Mouse (Mus musculus): ENCODE measurements around the gene Slc25a10. TPM values are rescaled to one million over a fixed set of nuclear protein-coding genes. Genes with fewer than 3 reads are reported as not detected.
A peak's percentile ranks its signal among the peaks of the same experiment; 100 is the strongest.

Slc25a10 gene
- total RNA-seq, 2 experiments from 2014 or later, result 17.6 to 40.1 TPM

DNA sequence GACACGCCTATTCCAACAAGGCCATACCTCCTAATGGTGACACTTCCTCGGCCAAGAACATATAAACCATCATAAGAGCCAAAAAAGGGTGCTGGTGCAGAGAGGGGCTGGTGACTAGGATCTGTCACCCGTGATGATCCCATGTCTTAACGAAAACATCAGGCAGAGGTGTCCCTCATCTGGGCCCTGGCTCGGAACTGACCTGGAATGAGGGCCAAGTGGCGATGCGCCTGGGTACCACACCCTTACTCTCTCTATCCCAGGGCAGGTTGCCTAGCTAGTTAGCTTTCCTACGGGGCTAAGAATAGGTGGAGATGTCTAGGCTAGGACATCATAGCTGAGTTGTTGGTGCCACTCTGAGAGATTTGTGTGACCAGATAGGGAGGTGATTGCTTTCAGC, 42.5 kb downstream of the Slc25a10 start:
- ATAC-seq (replicated peaks; ENCODE audit: low FRiP score, poor library complexity, severe bottlenecking), result no peak

DNA sequence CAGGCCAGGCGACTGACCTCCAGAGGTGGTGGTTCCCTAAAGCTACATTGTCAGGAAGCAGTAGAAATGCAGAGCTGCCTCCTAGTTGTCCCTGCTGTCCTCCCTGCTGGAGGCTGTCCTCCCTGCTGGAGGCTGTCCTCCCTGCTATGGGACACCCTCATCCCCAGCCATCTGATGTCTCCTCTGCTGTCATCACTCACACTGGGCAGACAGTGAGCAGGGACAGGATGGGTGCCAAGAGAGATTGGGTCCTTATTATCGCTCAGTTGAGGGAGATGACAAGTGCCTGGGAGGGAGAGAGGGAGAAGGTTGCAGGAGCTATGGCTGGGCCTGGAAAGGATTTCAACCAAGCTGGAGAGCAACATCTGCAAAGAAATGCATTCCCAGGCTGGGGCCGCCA, 43.5 kb downstream of the Slc25a10 start:
- no peak for ATAC-seq (replicated peaks; ENCODE audit: low FRiP score, poor library complexity, severe bottlenecking)

DNA sequence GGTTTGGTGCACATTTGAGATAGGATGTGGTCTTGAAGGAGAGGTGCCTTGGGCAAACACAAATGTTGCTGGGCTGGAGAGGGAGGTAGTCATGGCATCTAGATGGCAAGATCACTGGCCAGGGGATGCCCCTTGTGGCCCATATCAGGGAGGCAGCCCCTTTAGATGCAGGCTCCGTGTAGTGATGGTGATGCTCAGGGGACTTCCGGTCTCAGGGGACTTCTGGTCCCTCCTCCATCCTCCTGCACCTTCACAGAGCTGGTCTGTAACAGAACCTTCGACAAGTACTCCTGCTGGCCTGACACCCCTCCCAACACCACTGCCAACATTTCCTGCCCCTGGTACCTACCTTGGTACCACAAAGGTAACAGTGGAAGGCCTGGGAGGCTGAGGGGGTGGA, 44.2 kb downstream of the Slc25a10 start:
- no peak for ATAC-seq (replicated peaks; ENCODE audit: low FRiP score, poor library complexity, severe bottlenecking)

DNA sequence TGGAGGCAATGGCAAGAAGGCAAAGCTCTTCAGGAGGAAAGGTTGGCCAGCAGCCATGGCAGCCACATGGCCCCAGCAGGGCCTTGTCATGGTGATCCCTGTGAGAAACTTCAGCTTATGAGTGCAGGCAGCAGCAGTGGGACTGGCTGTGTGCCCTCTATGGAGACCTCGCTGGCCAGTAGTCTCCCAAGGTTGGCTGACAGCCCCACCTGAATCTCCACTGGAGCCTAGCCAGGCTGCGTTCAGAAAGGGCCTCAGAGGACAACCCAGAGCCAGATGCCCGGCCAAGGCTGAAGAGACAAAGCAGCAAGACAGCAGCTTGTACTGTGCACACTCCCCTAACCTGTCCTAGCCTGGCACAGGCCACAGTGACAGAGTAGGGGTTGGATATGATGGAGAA, 46.8 kb downstream of the Slc25a10 start:
- ATAC-seq (replicated peaks; ENCODE audit: low FRiP score, poor library complexity, severe bottlenecking), result no peak

DNA sequence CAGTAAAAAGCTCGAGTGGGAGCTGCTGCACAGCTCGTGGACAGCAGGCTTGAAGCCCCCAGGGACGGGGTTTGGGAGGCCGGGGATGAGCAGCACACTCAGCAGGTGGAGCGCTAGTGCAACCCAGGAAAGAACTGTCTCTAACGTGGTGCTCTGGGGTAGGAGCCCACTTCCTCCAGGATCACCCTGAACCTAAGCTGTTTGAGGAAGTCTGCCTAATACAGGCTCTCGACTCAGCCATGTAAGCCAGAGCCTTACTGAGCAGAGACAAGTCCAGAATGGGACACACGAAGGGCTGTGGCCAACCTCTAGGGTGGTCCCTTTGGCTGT, 47.3 kb downstream of the Slc25a10 start:
- ATAC-seq (replicated peaks; ENCODE audit: low FRiP score, poor library complexity, severe bottlenecking), result no peak

DNA sequence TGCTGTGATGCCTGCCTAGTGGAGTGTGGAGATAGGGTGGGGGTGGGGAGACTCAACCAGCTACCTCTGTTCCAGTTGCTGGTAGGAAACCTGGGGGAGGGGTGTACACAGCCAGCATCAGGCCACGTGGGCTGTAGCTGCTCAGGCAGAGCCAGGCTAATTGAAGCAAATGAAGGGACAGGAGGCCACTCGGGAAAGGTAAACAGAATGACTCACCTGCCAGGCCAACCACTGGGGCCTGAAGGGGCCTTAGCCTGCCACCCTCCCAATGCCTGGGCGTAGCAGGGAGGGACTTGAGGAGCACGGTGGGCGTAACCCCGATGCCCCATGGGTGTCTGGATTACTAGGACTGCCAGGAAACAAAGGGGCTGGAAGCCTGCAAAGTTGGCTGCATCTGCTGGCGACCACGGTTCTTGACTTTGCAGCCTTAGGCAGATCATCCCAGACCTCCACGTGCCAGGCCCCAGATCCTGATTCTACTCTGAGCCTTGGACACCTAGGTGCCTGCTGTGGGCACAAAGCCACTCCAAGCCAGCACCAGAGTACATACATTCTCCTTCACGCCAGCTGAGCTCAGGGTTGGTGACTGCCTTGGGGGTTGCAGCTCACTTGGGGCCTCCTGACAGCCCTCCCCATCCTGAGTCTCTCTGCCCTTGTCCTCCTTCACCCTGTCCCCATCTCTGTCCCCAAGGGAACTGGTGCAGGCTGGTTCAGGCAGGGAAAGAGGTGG, 47.8 kb downstream of the Slc25a10 start:
- no peak for ATAC-seq (replicated peaks; ENCODE audit: low FRiP score, poor library complexity, severe bottlenecking)

DNA sequence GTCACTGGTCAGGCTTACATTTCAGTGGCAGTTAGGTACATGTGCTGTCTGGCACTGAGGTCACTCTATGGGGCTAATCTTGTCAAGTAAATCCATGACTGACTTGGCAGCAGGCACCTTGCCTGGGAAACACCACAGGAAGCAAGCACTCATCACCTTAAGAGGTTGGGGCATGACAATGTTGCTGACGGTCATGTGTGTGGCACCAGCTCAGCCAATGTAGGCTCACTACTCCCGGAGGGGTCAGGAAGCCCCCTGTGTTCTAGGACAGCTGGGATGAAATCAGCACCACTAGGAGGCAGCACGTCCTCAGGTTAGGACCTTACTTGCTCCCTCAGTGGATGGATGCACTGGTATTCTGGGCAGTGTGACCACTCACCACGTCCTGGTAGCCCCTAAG, 50.3 kb downstream of the Slc25a10 start:
- no peak for ATAC-seq (replicated peaks; ENCODE audit: low FRiP score, poor library complexity, severe bottlenecking)

DNA sequence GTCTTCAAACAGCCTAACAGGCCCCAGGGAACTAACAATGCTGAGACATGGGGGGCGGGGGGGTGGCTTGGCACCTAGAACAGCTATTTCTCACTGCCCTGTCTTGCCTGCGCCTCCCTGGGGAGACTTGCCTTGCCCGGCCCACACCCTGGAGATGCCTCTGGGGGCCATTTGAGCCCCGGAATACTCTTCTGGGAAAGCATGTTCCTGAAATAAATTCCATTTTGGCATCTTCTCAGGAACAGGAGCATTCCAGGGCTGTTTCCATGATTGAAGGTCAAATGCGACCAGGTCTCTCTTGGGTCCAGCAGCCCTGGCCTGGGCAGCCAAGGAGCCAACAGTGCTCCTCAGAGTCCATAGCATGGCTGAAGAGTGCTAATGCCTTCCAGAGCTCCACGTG, 50.7 kb downstream of the Slc25a10 start:
- ATAC-seq (replicated peaks; ENCODE audit: low FRiP score, poor library complexity, severe bottlenecking), result no peak

DNA sequence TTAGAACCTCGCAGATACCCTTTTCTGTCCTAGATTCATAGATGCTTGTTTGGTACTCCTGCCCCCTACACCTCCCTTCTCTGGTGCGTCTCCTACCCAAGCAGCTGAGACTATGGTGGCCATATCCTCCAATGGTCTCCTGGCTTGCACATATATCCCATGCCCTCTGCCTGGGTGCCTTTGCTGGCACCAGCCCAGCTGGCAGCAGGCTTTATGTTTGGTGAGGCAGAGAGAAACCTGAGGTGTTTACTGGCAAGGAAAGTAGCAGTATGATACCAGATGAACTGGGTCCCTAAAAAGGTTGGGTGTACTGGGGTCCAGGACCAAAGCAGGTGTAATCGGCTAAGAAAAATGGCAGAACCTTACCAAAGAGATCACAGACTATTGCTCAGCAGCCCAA, 54.3 kb downstream of the Slc25a10 start:
- ATAC-seq (replicated peaks; ENCODE audit: low FRiP score, poor library complexity, severe bottlenecking), result no peak

DNA sequence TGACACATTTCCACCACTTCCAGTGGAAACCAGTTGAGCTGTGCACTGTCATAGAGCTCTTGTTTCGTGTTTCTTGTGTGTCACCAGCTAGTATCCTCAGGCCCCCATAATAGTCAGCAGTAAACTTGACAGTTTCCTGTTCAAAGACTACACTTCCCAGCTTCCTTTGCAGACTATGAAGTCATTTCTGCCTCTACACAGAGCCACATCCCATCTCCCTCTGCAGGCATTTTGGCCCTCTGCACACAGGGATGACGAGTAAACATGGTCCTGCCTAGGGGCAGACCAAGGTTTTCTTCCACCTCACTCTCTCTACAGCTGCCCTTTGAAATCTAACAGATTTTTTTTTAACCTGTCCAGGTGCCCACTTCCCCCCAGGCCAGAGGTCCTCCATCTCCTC, 55.8 kb downstream of the Slc25a10 start:
- ATAC-seq (replicated peaks; ENCODE audit: low FRiP score, poor library complexity, severe bottlenecking), result no peak

DNA sequence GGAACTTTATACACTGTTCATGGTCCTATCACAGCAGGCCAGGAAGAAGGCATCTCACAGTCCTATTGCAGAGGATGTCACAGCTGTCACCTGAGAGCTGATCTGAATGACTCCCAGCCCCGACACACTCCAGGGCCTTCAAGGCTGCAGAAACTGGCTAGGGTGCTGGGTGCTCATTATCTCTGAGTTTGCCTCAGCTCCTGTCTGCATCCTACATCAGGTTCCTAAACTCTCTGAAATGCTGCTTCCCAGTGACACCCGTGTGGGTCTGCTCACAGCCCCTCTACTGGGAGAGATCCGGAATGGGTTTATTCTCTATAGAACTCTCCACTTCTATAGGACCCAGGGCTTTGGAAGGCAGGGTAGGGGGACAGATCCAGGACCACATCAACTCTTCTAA, 56.6 kb downstream of the Slc25a10 start:
- ATAC-seq (replicated peaks; ENCODE audit: low FRiP score, poor library complexity, severe bottlenecking), result no peak

DNA sequence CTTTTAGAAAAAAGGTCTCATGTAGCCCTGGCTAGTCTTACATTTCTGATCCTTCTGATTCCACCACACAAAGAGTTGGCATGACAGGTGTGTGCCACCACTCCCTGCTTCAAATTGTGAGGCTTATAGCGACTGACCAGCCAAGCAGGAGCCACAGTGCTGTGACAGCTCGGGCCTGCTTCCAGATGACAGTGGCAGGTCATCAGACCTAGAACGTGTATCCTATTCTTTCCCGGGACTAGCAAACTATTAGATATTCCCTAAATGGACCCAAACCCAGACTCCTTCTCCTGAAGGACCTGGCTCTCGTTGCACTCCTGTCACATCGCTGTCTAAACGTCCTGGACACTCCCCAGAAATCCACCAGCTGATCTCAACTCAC, 57.1 kb downstream of the Slc25a10 start:
- peak; percentile 17; the same call in 1 of the 2 replicates for ATAC-seq (replicated peaks; ENCODE audit: low FRiP score, poor library complexity, severe bottlenecking)

Other genes starting within 250 kb of the Slc25a10 start
- 531 and 597 TPM in 2 replicates for gene Actg1, start 143.3 kb upstream of the Slc25a10 start, total RNA-seq (2015; ENCODE audit: low replicate concordance)
- 282 and 330 TPM in 2 replicates for gene Actg1, start 143.3 kb upstream of the Slc25a10 start, total RNA-seq (2017; ENCODE audit: low replicate concordance)
- not detected in 2 replicates for gene Fscn2, start 130.3 kb upstream of the Slc25a10 start, total RNA-seq (2015; ENCODE audit: low replicate concordance)
- gene Fscn2, start 130.3 kb upstream of the Slc25a10 start, total RNA-seq (2017; ENCODE audit: low replicate concordance), result not detected in 2 replicates
- gene Faap100, start 113.1 kb upstream of the Slc25a10 start, total RNA-seq (2015; ENCODE audit: low replicate concordance), result 6.1 and 8.0 TPM in 2 replicates
- gene Faap100, start 113.1 kb upstream of the Slc25a10 start, total RNA-seq (2017; ENCODE audit: low replicate concordance), result 2.0 and 9.4 TPM in 2 replicates
- gene Nploc4, start 54.1 kb upstream of the Slc25a10 start, total RNA-seq (2015; ENCODE audit: low replicate concordance), result 35.2 and 47.6 TPM in 2 replicates
- 63.8 and 65.8 TPM in 2 replicates for gene Nploc4, start 54.1 kb upstream of the Slc25a10 start, total RNA-seq (2017; ENCODE audit: low replicate concordance)
- gene Tspan10, start 49.2 kb upstream of the Slc25a10 start, total RNA-seq (2015; ENCODE audit: low replicate concordance), result not detected in 2 replicates
- gene Tspan10, start 49.2 kb upstream of the Slc25a10 start, total RNA-seq (2017; ENCODE audit: low replicate concordance), result 0.13 and 1.8 TPM in 2 replicates
- not detected in 2 replicates for gene Pde6g, start 38.3 kb upstream of the Slc25a10 start, total RNA-seq (2015; ENCODE audit: low replicate concordance)
- gene Pde6g, start 38.3 kb upstream of the Slc25a10 start, total RNA-seq (2017; ENCODE audit: low replicate concordance), result not detected in 2 replicates
- gene Oxld1, start 33.8 kb upstream of the Slc25a10 start, total RNA-seq (2015; ENCODE audit: low replicate concordance), result 4.3 TPM in 1 of 2 replicates, not detected in the other
- gene Oxld1, start 33.8 kb upstream of the Slc25a10 start, total RNA-seq (2017; ENCODE audit: low replicate concordance), result 1.4 and 5.0 TPM in 2 replicates
- 5.8 and 26.8 TPM in 2 replicates for gene Ccdc137, start 33.7 kb upstream of the Slc25a10 start, total RNA-seq (2015; ENCODE audit: low replicate concordance)
- 21.2 and 24.0 TPM in 2 replicates for gene Ccdc137, start 33.7 kb upstream of the Slc25a10 start, total RNA-seq (2017; ENCODE audit: low replicate concordance)
- 13.8 and 22.0 TPM in 2 replicates for gene Arl16, start 24.2 kb upstream of the Slc25a10 start, total RNA-seq (2015; ENCODE audit: low replicate concordance)
- gene Arl16, start 24.2 kb upstream of the Slc25a10 start, total RNA-seq (2017; ENCODE audit: low replicate concordance), result 3.8 and 16.7 TPM in 2 replicates
- gene Mrpl12, start 7.2 kb upstream of the Slc25a10 start, total RNA-seq (2015; ENCODE audit: low replicate concordance), result 10.8 and 17.6 TPM in 2 replicates
- gene Mrpl12, start 7.2 kb upstream of the Slc25a10 start, total RNA-seq (2017; ENCODE audit: low replicate concordance), result 11.6 and 13.7 TPM in 2 replicates
- not detected in 2 replicates for gene Gcgr, start 38.9 kb downstream of the Slc25a10 start, total RNA-seq (2015; ENCODE audit: low replicate concordance)
- gene Gcgr, start 38.9 kb downstream of the Slc25a10 start, total RNA-seq (2017; ENCODE audit: low replicate concordance), result not detected in 2 replicates
- gene Mcrip1, start 57.9 kb downstream of the Slc25a10 start, total RNA-seq (2015; ENCODE audit: low replicate concordance), result 19.8 and 23.5 TPM in 2 replicates
- 1.7 and 5.6 TPM in 2 replicates for gene Mcrip1, start 57.9 kb downstream of the Slc25a10 start, total RNA-seq (2017; ENCODE audit: low replicate concordance)
- gene Ppp1r27, start 59.3 kb downstream of the Slc25a10 start, total RNA-seq (2015; ENCODE audit: low replicate concordance), result not detected in 2 replicates
- gene Ppp1r27, start 59.3 kb downstream of the Slc25a10 start, total RNA-seq (2017; ENCODE audit: low replicate concordance), result not detected in 2 replicates
- gene P4hb, start 81.4 kb downstream of the Slc25a10 start, total RNA-seq (2015; ENCODE audit: low replicate concordance), result 101 and 104 TPM in 2 replicates
- gene P4hb, start 81.4 kb downstream of the Slc25a10 start, total RNA-seq (2017; ENCODE audit: low replicate concordance), result 112 and 141 TPM in 2 replicates
- gene Arhgdia, start 89.8 kb downstream of the Slc25a10 start, total RNA-seq (2015; ENCODE audit: low replicate concordance), result 134 and 150 TPM in 2 replicates
- gene Arhgdia, start 89.8 kb downstream of the Slc25a10 start, total RNA-seq (2017; ENCODE audit: low replicate concordance), result 45.3 and 49.3 TPM in 2 replicates
- 72.9 and 87.2 TPM in 2 replicates for gene Alyref, start 106.5 kb downstream of the Slc25a10 start, total RNA-seq (2015; ENCODE audit: low replicate concordance)
- 142 and 227 TPM in 2 replicates for gene Alyref, start 106.5 kb downstream of the Slc25a10 start, total RNA-seq (2017; ENCODE audit: low replicate concordance)
- gene Anapc11, start 106.6 kb downstream of the Slc25a10 start, total RNA-seq (2015; ENCODE audit: low replicate concordance), result 28.1 and 35.0 TPM in 2 replicates
- 2.8 and 12.1 TPM in 2 replicates for gene Anapc11, start 106.6 kb downstream of the Slc25a10 start, total RNA-seq (2017; ENCODE audit: low replicate concordance)
- not detected in 2 replicates for gene Npb, start 116.6 kb downstream of the Slc25a10 start, total RNA-seq (2015; ENCODE audit: low replicate concordance)
- not detected in 2 replicates for gene Npb, start 116.6 kb downstream of the Slc25a10 start, total RNA-seq (2017; ENCODE audit: low replicate concordance)
- 13.3 and 14.7 TPM in 2 replicates for gene Pcyt2, start 126.1 kb downstream of the Slc25a10 start, total RNA-seq (2015; ENCODE audit: low replicate concordance)
- gene Pcyt2, start 126.1 kb downstream of the Slc25a10 start, total RNA-seq (2017; ENCODE audit: low replicate concordance), result 20.7 and 23.1 TPM in 2 replicates
- 59.9 and 61.3 TPM in 2 replicates for gene Sirt7, start 133.4 kb downstream of the Slc25a10 start, total RNA-seq (2015; ENCODE audit: low replicate concordance)
- gene Sirt7, start 133.4 kb downstream of the Slc25a10 start, total RNA-seq (2017; ENCODE audit: low replicate concordance), result 81.2 and 85.6 TPM in 2 replicates
- 36.0 TPM in 2 replicates for gene Mafg, start 141.8 kb downstream of the Slc25a10 start, total RNA-seq (2015; ENCODE audit: low replicate concordance)
- gene Mafg, start 141.8 kb downstream of the Slc25a10 start, total RNA-seq (2017; ENCODE audit: low replicate concordance), result 71.3 and 91.6 TPM in 2 replicates
- gene Pycr1, start 151.9 kb downstream of the Slc25a10 start, total RNA-seq (2015; ENCODE audit: low replicate concordance), result 2.1 TPM in 1 of 2 replicates, not detected in the other
- gene Pycr1, start 151.9 kb downstream of the Slc25a10 start, total RNA-seq (2017; ENCODE audit: low replicate concordance), result 1.1 TPM in 1 of 2 replicates, not detected in the other
- not detected in 2 replicates for gene Myadml2, start 156.3 kb downstream of the Slc25a10 start, total RNA-seq (2015; ENCODE audit: low replicate concordance)
- gene Myadml2, start 156.3 kb downstream of the Slc25a10 start, total RNA-seq (2017; ENCODE audit: low replicate concordance), result not detected in 2 replicates
- gene Notum, start 169.3 kb downstream of the Slc25a10 start, total RNA-seq (2015; ENCODE audit: low replicate concordance), result not detected in 2 replicates
- gene Notum, start 169.3 kb downstream of the Slc25a10 start, total RNA-seq (2017; ENCODE audit: low replicate concordance), result not detected in 2 replicates
- 33.1 and 41.4 TPM in 2 replicates for gene Aspscr1, start 181.1 kb downstream of the Slc25a10 start, total RNA-seq (2015; ENCODE audit: low replicate concordance)
- 46.0 and 59.7 TPM in 2 replicates for gene Aspscr1, start 181.1 kb downstream of the Slc25a10 start, total RNA-seq (2017; ENCODE audit: low replicate concordance)
- gene Cenpx, start 221.9 kb downstream of the Slc25a10 start, total RNA-seq (2015; ENCODE audit: low replicate concordance), result 7.1 and 35.3 TPM in 2 replicates
- gene Cenpx, start 221.9 kb downstream of the Slc25a10 start, total RNA-seq (2017; ENCODE audit: low replicate concordance), result 15.0 and 21.2 TPM in 2 replicates
- 3.4 and 6.1 TPM in 2 replicates for gene Lrrc45, start 222.1 kb downstream of the Slc25a10 start, total RNA-seq (2015; ENCODE audit: low replicate concordance)
- gene Lrrc45, start 222.1 kb downstream of the Slc25a10 start, total RNA-seq (2017; ENCODE audit: low replicate concordance), result 12.3 and 12.9 TPM in 2 replicates
- gene Rac3, start 229.6 kb downstream of the Slc25a10 start, total RNA-seq (2015; ENCODE audit: low replicate concordance), result not detected in 2 replicates
- 1.3 and 3.5 TPM in 2 replicates for gene Rac3, start 229.6 kb downstream of the Slc25a10 start, total RNA-seq (2017; ENCODE audit: low replicate concordance)
- 3.6 TPM in 1 of 2 replicates, not detected in the other for gene Dcxr, start 235.4 kb downstream of the Slc25a10 start, total RNA-seq (2015; ENCODE audit: low replicate concordance)
- gene Dcxr, start 235.4 kb downstream of the Slc25a10 start, total RNA-seq (2017; ENCODE audit: low replicate concordance), result 7.2 TPM in 1 of 2 replicates, not detected in the other
- gene Cbr2, start 240.3 kb downstream of the Slc25a10 start, total RNA-seq (2015; ENCODE audit: low replicate concordance), result 21.8 and 23.4 TPM in 2 replicates
- gene Cbr2, start 240.3 kb downstream of the Slc25a10 start, total RNA-seq (2017; ENCODE audit: low replicate concordance), result not detected in 2 replicates

All from erythroid progenitor cell, adult 5-6 weeks (primary cell).